Mouse (Mus musculus): ENCODE results near the gene Neu1. TPM values are rescaled to one million over a fixed set of nuclear protein-coding genes. Genes with fewer than 3 reads are reported as not detected.
A peak's percentile ranks its signal among the peaks of the same experiment; 100 is the strongest.
"Not testable (repeated sequence)": the region's sequence is repeated elsewhere in the genome, so short reads cannot be mapped to it uniquely, and the experiment has no call there.

The Neu1 gene
- total RNA-seq, 2 experiments from 2014 or later, result 37.6 to 41.2 TPM

- not testable (repeated sequence) for DNase-seq
Measured at GRCm38 (mm10) chr17:34969822-34970221, 38.8 kb downstream of the Neu1 start, which contains the start of gene Gm20481. Gm20481 (plus strand) TSS chr17:34969912.

DNA sequence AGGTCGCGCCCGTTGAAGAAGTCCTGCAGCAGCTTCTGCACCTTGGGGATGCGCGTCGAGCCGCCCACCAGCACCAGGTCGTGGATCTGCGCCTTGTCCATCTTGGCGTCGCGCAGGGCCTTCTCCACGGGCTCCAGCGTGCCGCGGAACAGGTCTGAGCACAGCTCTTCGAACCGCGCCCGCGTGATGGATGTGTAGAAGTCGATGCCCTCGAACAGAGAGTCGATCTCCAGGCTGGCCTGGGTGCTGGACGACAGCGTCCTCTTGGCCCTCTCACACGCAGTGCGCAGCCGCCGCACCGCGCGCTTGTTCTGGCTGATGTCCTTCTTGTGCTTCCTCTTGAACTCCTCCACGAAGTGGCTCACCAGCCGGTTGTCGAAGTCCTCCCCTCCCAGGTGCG is 39.8 kb downstream of the Neu1 start:
- not testable (repeated sequence) for DNase-seq

DNA sequence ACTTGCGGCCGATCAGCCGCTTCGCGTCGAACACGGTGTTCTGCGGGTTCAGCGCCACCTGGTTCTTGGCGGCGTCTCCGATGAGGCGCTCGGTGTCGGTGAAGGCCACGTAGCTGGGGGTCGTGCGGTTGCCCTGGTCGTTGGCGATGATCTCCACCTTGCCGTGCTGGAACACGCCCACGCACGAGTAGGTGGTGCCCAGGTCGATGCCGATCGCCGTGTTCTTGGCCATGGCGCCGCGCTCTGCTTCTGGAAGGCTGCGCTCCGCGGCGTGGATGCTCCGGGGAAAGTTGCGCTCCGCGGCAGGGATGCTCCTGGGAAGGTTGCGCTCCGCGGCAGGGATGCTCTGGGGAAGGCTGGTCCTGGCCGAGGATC is 40.6 kb downstream of the Neu1 start:
- DNase-seq, result not testable (repeated sequence)

DNA sequence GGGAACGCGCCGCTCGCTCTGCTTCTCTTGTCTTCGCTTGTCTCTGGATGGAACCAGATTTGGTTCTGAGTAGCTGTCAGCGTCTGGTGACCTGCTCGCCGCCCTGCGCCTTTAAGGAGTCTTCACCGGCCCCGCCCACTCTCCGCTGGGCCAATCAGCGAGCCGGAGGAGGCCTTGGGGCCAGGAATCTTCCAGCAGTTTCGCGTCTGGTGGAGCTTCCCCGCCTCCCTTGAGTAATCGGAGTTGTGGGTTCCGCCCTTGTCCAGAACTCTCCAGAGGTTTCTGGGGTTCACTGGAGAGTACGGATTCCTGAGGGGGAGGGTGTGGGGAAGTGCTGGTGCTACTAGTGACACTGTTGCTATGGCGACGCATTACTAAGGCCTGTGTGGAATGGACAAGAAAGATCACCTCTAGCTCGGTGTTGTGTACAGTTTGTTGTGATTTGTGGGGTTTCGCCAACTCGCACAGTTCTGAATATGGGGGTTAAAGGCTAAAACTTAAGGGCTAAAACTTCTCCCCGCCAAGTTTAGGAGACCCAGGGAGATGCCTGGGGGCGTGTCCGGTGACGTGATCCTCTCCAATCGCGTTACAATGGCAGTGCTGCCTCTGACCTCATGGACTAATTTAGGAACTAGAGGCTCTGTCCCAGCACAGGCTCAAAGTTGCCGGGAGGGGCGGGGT is 41.2 kb downstream of the Neu1 start, which contains the start of the genes Hspa1a and Hspa1l:
Hspa1a (minus strand) TSS at position 88 of the 681 bp plus-strand sequence.
Hspa1l (plus strand) TSS at position 635 of the 681 bp plus-strand sequence.
- peak; percentile 76 to 82 for DNase-seq

GRCm38 (mm10) chr17:34975581-34976492 is 44.8 kb downstream of the Neu1 start:
- DNase-seq, result no peak

DNA sequence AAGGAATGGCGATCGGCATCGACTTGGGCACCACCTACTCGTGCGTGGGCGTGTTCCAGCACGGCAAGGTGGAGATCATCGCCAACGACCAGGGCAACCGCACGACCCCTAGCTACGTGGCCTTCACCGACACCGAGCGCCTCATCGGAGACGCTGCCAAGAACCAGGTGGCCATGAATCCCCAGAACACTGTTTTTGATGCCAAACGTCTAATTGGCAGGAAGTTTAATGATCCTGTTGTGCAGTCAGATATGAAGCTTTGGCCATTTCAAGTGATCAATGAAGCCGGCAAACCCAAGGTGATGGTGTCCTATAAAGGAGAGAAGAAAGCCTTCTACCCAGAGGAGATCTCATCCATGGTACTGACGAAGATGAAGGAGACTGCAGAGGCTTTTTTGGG is 45.9 kb downstream of the Neu1 start:
- no peak for DNase-seq

DNA sequence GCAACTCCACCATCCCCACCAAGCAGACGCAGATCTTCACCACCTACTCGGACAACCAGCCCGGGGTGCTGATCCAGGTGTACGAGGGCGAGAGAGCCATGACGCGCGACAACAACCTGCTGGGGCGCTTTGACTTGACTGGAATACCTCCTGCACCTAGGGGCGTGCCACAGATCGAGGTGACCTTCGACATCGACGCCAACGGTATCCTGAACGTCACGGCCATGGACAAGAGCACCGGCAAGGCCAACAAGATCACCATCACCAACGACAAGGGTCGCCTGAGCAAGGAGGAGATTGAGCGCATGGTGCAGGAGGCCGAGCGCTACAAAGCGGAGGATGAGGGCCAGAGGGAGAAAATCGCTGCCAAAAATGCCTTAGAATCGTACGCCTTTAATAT is 47.2 kb downstream of the Neu1 start:
- no peak for DNase-seq

DNA sequence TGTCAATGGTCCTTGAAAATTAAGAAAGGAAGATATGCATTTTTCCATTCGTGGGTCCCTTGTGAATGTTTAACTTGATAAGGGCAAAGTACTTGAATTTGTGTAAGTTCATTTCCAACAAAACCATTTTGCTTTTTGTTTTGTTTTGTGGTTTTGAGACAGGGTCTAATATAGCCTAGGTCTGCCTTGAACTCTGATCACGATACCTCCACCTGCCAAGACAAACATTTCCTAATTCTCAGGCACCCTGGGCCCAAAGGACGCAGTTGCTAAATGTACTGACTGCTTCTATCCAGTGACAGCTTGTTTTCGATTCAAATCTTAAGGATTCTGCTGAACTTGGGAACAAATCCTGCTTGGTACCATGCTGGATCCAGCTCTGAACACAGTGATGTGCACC is 48.6 kb downstream of the Neu1 start:
- no peak for DNase-seq

GRCm38 (mm10) chr17:34980655-34981054 is 49.6 kb downstream of the Neu1 start:
- no peak for DNase-seq

GRCm38 (mm10) chr17:34981690-34982180 is 50.7 kb downstream of the Neu1 start, which contains the start of gene Lsm2:
Lsm2 (plus strand) TSS chr17:34981862.
- peak; percentile 95 to 96 for DNase-seq

DNA sequence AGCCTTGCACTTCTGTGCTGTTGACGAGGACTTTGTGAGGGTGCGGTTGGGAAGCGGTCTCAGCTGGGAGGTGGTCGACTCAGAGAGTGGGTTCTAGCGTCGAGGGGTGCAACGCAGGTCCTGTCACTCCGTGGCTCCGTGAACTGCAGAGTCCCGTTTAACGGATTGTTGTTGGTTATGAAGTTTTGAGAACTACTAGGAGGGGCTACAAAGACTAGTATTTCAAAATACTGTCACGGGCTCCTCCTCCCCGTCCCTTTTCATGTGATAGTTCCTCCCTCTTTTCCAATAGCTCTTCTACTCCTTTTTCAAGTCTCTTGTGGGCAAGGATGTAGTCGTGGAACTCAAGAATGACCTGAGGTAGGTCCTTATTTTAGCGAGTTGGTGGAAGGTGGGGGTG is 51.3 kb downstream of the Neu1 start:
- DNase-seq, result no peak

DNA sequence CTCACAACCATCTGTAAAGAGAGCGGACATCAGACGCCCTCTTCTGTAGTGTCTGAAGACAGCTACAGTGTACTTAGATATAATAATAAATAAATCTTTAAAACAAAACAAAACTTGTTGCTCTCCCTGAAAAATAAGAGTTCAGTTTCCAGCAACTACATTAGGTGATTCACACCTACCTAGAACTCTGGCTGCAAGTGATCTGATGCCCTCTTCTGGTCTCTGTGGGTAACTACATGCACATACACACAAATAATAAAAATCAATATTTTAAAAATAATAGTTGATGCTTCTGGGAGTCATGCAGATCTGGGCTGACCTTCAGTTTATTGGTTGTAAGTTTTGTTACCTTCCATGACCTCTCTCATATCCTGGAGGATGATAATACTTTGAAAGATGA is 53.2 kb downstream of the Neu1 start:
- DNase-seq, result no peak

Other genes with a start within 250 kb of the Neu1 start
- gene C4b, start 187.4 kb upstream of the Neu1 start, total RNA-seq (2021), result 10 to 100 TPM; 15.7 to 22.6 TPM
- gene Cyp21a1, start 126.7 kb upstream of the Neu1 start, total RNA-seq (2021), result under 1 TPM in 1 of 2 experiments, not detected in 1; 0.32 TPM
- gene Stk19, start 94.3 kb upstream of the Neu1 start, total RNA-seq (2021), result 10 to 100 TPM; 54.9 to 61.0 TPM
- gene Dxo, start 94.2 kb upstream of the Neu1 start, total RNA-seq (2021), result 10 to 100 TPM; 37.1 to 43.9 TPM
- 10 to 100 TPM; 69.5 to 72.4 TPM for gene Skiv2l, start 81.0 kb upstream of the Neu1 start, total RNA-seq (2021)
- 10 to 100 TPM; 29.2 to 32.1 TPM for gene Nelfe, start 80.9 kb upstream of the Neu1 start, total RNA-seq (2021)
- under 1 TPM in 1 of 2 experiments, not detected in 1; 0.23 TPM for gene Cfb, start 68.7 kb upstream of the Neu1 start, total RNA-seq (2021)
- 1 to 10 TPM; 6.9 to 8.0 TPM for gene Zbtb12, start 51.8 kb upstream of the Neu1 start, total RNA-seq (2021)
- not detected for gene Gm20547, start 49.2 kb upstream of the Neu1 start, total RNA-seq (2021)
- gene C2, start 33.0 kb upstream of the Neu1 start, total RNA-seq (2021), result 1 to 10 TPM in 1 of 2 experiments, under 1 TPM in 1; 0.22 to 2.0 TPM
- gene Ehmt2, start 32.8 kb upstream of the Neu1 start, total RNA-seq (2021), result 100 to 1,000 TPM; 175 to 182 TPM
- under 1 TPM in 1 of 2 experiments, not detected in 1; 0.28 TPM for gene Slc44a4, start 16.8 kb upstream of the Neu1 start, total RNA-seq (2021)
- gene Hspa1b, start 28.0 kb downstream of the Neu1 start, total RNA-seq (2021), result 10 to 100 TPM; 28.0 to 35.6 TPM
- not detected for gene Gm20481, start 38.7 kb downstream of the Neu1 start, total RNA-seq (2021)
- 10 to 100 TPM; 19.1 to 26.6 TPM for gene Hspa1a, start 40.9 kb downstream of the Neu1 start, total RNA-seq (2021)
- gene Hspa1l, start 41.5 kb downstream of the Neu1 start, total RNA-seq (2021), result under 1 TPM; 0.42 to 0.48 TPM
- 10 to 100 TPM; 17.3 to 19.1 TPM for gene Lsm2, start 50.6 kb downstream of the Neu1 start, total RNA-seq (2021)
- gene Vars, start 69.7 kb downstream of the Neu1 start, total RNA-seq (2021), result 10 to 100 TPM; 45.1 to 50.1 TPM
- gene Vwa7, start 85.3 kb downstream of the Neu1 start, total RNA-seq (2021), result under 1 TPM; 0.22 to 0.33 TPM
- gene Sapcd1, start 96.8 kb downstream of the Neu1 start, total RNA-seq (2021), result under 1 TPM; 0.62 to 0.94 TPM
- under 1 TPM; 0.62 to 0.73 TPM for gene Msh5, start 115.5 kb downstream of the Neu1 start, total RNA-seq (2021)
- gene Clic1, start 118.7 kb downstream of the Neu1 start, total RNA-seq (2021), result 10 to 100 TPM in 1 of 2 experiments, 1 to 10 TPM in 1; 6.7 to 11.5 TPM
- gene Ddah2, start 127.8 kb downstream of the Neu1 start, total RNA-seq (2021), result 10 to 100 TPM; 16.0 to 18.0 TPM
- gene Ly6g6c, start 134.1 kb downstream of the Neu1 start, total RNA-seq (2021), result not detected
- not detected for gene Mpig6b, start 134.9 kb downstream of the Neu1 start, total RNA-seq (2021)
- 1 to 10 TPM; 3.6 to 5.4 TPM for gene Ly6g6e, start 145.6 kb downstream of the Neu1 start, total RNA-seq (2021)
- 1 to 10 TPM in 1 of 2 experiments, under 1 TPM in 1; 0.99 to 2.1 TPM for gene Ly6g6d, start 146.8 kb downstream of the Neu1 start, total RNA-seq (2021)
- gene Ly6g6f, start 154.4 kb downstream of the Neu1 start, total RNA-seq (2021), result not detected
- 100 to 1,000 TPM; 101 to 102 TPM for gene Abhd16a, start 158.0 kb downstream of the Neu1 start, total RNA-seq (2021)
- gene Ly6g5c, start 177.0 kb downstream of the Neu1 start, total RNA-seq (2021), result not detected
- under 1 TPM in 1 of 2 experiments, not detected in 1; 0.70 TPM for gene Ly6g5b, start 184.2 kb downstream of the Neu1 start, total RNA-seq (2021)
- gene Gpank1, start 190.2 kb downstream of the Neu1 start, total RNA-seq (2021), result 10 to 100 TPM; 13.0 to 15.2 TPM
- gene Csnk2b, start 190.8 kb downstream of the Neu1 start, total RNA-seq (2021), result 100 to 1,000 TPM; 169 to 176 TPM
- 10 to 100 TPM; 25.6 to 29.3 TPM for gene D17H6S53E, start 195.1 kb downstream of the Neu1 start, total RNA-seq (2021)
- gene Apom, start 200.8 kb downstream of the Neu1 start, total RNA-seq (2021), result not detected
- 100 to 1,000 TPM; 304 to 319 TPM for gene Bag6, start 203.9 kb downstream of the Neu1 start, total RNA-seq (2021)
- gene Prrc2a, start 233.6 kb downstream of the Neu1 start, total RNA-seq (2021), result 100 to 1,000 TPM; 315 to 340 TPM
- gene Aif1, start 244.8 kb downstream of the Neu1 start, total RNA-seq (2021), result 10 to 100 TPM; 10.1 to 10.9 TPM

All from layer of hippocampus, postnatal 36 days (tissue).